Comparison of ENCODE assay signal across 17 mouse cellular contexts in genomic region chr14:54753986-54754601, GRCm38 (mm10). TPM values are rescaled to one million over a fixed set of nuclear protein-coding genes. Genes with fewer than 3 reads are reported as not detected.
DNase-seq lines count a peak whose midpoint lies in the region; ATAC-seq and TF ChIP-seq lines count a peak whose summit lies in the region.
"Had no signal": no experiment of that assay in that cellular context is flagged by ENCODE, and none has a peak within 500 bp of the region (broad histone marks: within the 10 kb centered on the region; RNA-seq: fewer than 3 reads in every experiment).

No protein-coding gene starts in this region.

- WGBS in cerebellum, adult 2 months, result 62% methylated on average over 14 of the region's 14 CpGs
- WGBS in macrophage (ENCODE audit: missing documents), result 53% methylated on average over 11 of the region's 14 CpGs

- no peak for TF ChIP-seq POLR2A in cerebellum, adult 2 months (IDR thresholded peaks at IDR 0.05; ENCODE audit: borderline replicate concordance, insufficient read depth, low read length)

- peaks cover 58% of the 10 kb centered on the region for H3K79me2 ChIP-seq in macrophage (ENCODE audit: inconsistent target)

- no peak for TF ChIP-seq CTCF in cerebellum, adult 2 months (IDR thresholded peaks at IDR 0.05; ENCODE audit: borderline replicate concordance, insufficient read depth, low read depth, low read length)
- TF ChIP-seq CTCF in left cerebral cortex, adult 2 months (IDR thresholded peaks at IDR 0.05), result no peak
- TF ChIP-seq CTCF in G1E (IDR thresholded peaks at IDR 0.05; ENCODE audit: low read depth, low read length), result no peak

- no peaks in the 10 kb centered on the region for H3K27me3 ChIP-seq in cerebellum, adult 2 months (ENCODE audit: control insufficient read depth, insufficient read depth, low read length)
- H3K27me3 ChIP-seq in G1E (ENCODE audit: insufficient read depth, low read length), result no peaks in the 10 kb centered on the region
- H3K27me3 ChIP-seq: heart, embryonic 12.5 days; neural tube, embryonic 12.5 days had no signal

- peaks cover 27% of the 10 kb centered on the region for H3K4me1 ChIP-seq in cerebellum, adult 2 months (ENCODE audit: control insufficient read depth, insufficient read depth, low read length)
- peaks cover 89% of the 10 kb centered on the region for H3K4me1 ChIP-seq in G1E (ENCODE audit: insufficient read depth, low read depth, low read length)
- H3K4me1 ChIP-seq: heart, embryonic 12.5 days had no signal

- H3K36me3 ChIP-seq in G1E (replicated peaks) (peaks cover 96% of the 10 kb centered on the region), macrophage (ENCODE audit: inconsistent target) (peaks cover 15% of the 10 kb centered on the region; the same call in 1 of the 2 replicates)
- H3K36me3 ChIP-seq: heart, embryonic 12.5 days; neural tube, embryonic 12.5 days had no signal

- intact Hi-C loops in left cerebral cortex, adult 2 months (cut with DNase I), result no loop called here
- intact Hi-C loops in left cerebral cortex, postnatal 14 days (cut with DNase I), result no loop called here

- no peaks in the 10 kb centered on the region for H3K9me3 ChIP-seq in G1E (replicated peaks)
- H3K9me3 ChIP-seq: heart, embryonic 12.5 days; neural tube, embryonic 12.5 days had no signal

- H3K27ac ChIP-seq in cerebellum, adult 2 months (ENCODE audit: insufficient read depth, low read length), result peak overlapping the region; percentile 53
- peak overlapping the region; percentile 53 for H3K27ac ChIP-seq in left cerebral cortex, adult 2 months
- H3K27ac ChIP-seq in macrophage, result peak overlapping the region; percentile 96
- H3K27ac ChIP-seq: neural tube, embryonic 12.5 days had no signal

- no peak for DNase-seq in cerebellum, adult 2 months
- DNase-seq in cerebellum, postnatal 36 days, result no peak
- no peak for DNase-seq in left cerebral cortex, adult 2 months (ENCODE audit: extremely low spot score in 1 of 2, low spot score in 2 of 2)
- DNase-seq in left cerebral cortex, postnatal 14 days (ENCODE audit: low spot score in 2 of 2), result no peak
- DNase-seq in G1E (ENCODE audit: low spot score), result no peak
- DNase-seq in heart, postnatal 4 days, result no peak
- no peak for DNase-seq in thymus, postnatal 10 days (ENCODE audit: low spot score in 2 of 2)
- DNase-seq: layer of hippocampus, postnatal 36 days; right cerebral cortex, postnatal 25 days had no signal

- ATAC-seq in G1E (ENCODE audit: extremely low read depth, insufficient number of reproducible peaks, low FRiP score, poor library complexity, severe bottlenecking), result no peak
- ATAC-seq: Patski had no signal

- no peak overlapping the region for H3K4me3 ChIP-seq in cerebellum, adult 2 months (replicated peaks; ENCODE audit: insufficient read depth, low read depth, low read length)
- no peak overlapping the region for H3K4me3 ChIP-seq in left cerebral cortex, adult 2 months
- H3K4me3 ChIP-seq in G1E (ENCODE audit: low read depth, low read length) (peak overlapping the region; percentile 30; the same call in 1 of the 2 replicates), macrophage (ENCODE audit: inconsistent target) (no peak overlapping the region)
- H3K4me3 ChIP-seq: heart, embryonic 12.5 days; neural tube, embryonic 12.5 days had no signal

RNA-seq across cellular contexts. Expression of gene Slc7a8, which starts 27.7 kb away (rescaled TPM):
- polyA plus RNA-seq in cerebellum, adult 2 months (2012; rRNA removed), result 37.1 and 41.6 TPM in 2 replicates
- 10 to 100 TPM; 54.3 to 58.6 TPM for total RNA-seq in left cerebral cortex, adult 2 months (2021)
- total RNA-seq in left cerebral cortex, postnatal 14 days (2021), result 10 to 100 TPM; 68.7 to 70.6 TPM
- total RNA-seq in G1E (2014; fragmentation: Nextera tagmentation) (325 and 329 TPM in 2 replicates), G1E (2017) (45.0 and 54.9 TPM in 2 replicates)
- polyA plus RNA-seq in G1E (2012) (191 and 199 TPM in 2 replicates), macrophage (2018) (62.3 to 349 TPM (median 87.2 TPM) in 3 replicates)
- total RNA-seq in macrophage (2018; cell fraction: chromatin; rRNA removed), result 100 to 1,000 TPM in 15 of 26 experiments, 10 to 100 TPM in 11; 41.3 to 275 (median 105) TPM
- total RNA-seq in macrophage (2018; cell fraction: cytosol; rRNA removed), result 100 to 1,000 TPM in 15 of 26 experiments, 10 to 100 TPM in 11; 67.5 to 157 (median 114) TPM
- 100 to 1,000 TPM in 21 of 26 experiments, 10 to 100 TPM in 5; 80.4 to 487 (median 204) TPM for total RNA-seq in macrophage (2018; cell fraction: nucleus; rRNA removed)
- total RNA-seq in heart, postnatal 4 days (2021), result 1 to 10 TPM; 1.9 to 2.0 TPM

RNA-seq across cellular contexts. Expression of gene Cebpe, which starts 42.1 kb away (rescaled TPM):
- 0.08 TPM in 2 replicates for polyA plus RNA-seq in cerebellum, adult 2 months (2012; rRNA removed)
- not detected for total RNA-seq in left cerebral cortex, adult 2 months (2021)
- total RNA-seq in left cerebral cortex, postnatal 14 days (2021), result not detected
- total RNA-seq in G1E (2014; fragmentation: Nextera tagmentation) (0.90 and 1.6 TPM in 2 replicates), G1E (2017) (0.16 TPM in 1 of 2 replicates, not detected in the other)
- polyA plus RNA-seq in G1E (2012) (11.1 and 12.4 TPM in 2 replicates), macrophage (2018) (0.42 to 0.85 TPM in 2 of 3 replicates, not detected in the other)
- not detected for total RNA-seq in macrophage (2018; cell fraction: chromatin; rRNA removed)
- under 1 TPM in 21 of 26 experiments, not detected in 5; 0.10 to 0.47 (median 0.19) TPM for total RNA-seq in macrophage (2018; cell fraction: cytosol; rRNA removed)
- under 1 TPM in 5 of 26 experiments, not detected in 21; 0.44 to 0.98 (median 0.65) TPM for total RNA-seq in macrophage (2018; cell fraction: nucleus; rRNA removed)
- total RNA-seq in heart, postnatal 4 days (2021), result not detected
- total RNA-seq: adrenal gland, postnatal 25 days; layer of hippocampus, postnatal 36 days had no signal
- polyA plus RNA-seq: frontal cortex, adult 2 months; heart, embryonic 12.5 days; Patski had no signal

RNA-seq across cellular contexts. Expression of gene Gm29776, which starts 55.5 kb away (rescaled TPM):
- polyA plus RNA-seq in cerebellum, adult 2 months (2012; rRNA removed), result 0.03 and 0.08 TPM in 2 replicates
- not detected for total RNA-seq in left cerebral cortex, adult 2 months (2021)
- total RNA-seq in left cerebral cortex, postnatal 14 days (2021), result not detected
- total RNA-seq in G1E (2014; fragmentation: Nextera tagmentation) (not detected in 2 replicates), G1E (2017) (0.11 TPM in 1 of 2 replicates, not detected in the other)
- polyA plus RNA-seq in G1E (2012) (0.02 TPM in 1 of 2 replicates, not detected in the other), macrophage (2018) (not detected in 3 replicates)
- not detected for total RNA-seq in macrophage (2018; cell fraction: chromatin; rRNA removed)
- total RNA-seq in macrophage (2018; cell fraction: cytosol; rRNA removed), result not detected
- total RNA-seq in macrophage (2018; cell fraction: nucleus; rRNA removed), result under 1 TPM in 1 of 26 experiments, not detected in 25; 0.34 TPM
- total RNA-seq in heart, postnatal 4 days (2021), result under 1 TPM; 0.14 to 0.16 TPM
- total RNA-seq: adrenal gland, postnatal 25 days; layer of hippocampus, postnatal 36 days had no signal

RNA-seq across cellular contexts. Expression of gene Rnf212b, which starts 59.8 kb away (rescaled TPM):
- polyA plus RNA-seq in cerebellum, adult 2 months (2012; rRNA removed), result not detected in 2 replicates
- not detected for total RNA-seq in left cerebral cortex, adult 2 months (2021)
- not detected for total RNA-seq in left cerebral cortex, postnatal 14 days (2021)
- total RNA-seq in G1E (2014; fragmentation: Nextera tagmentation) (not detected in 2 replicates), G1E (2017) (0.27 TPM in 1 of 2 replicates, not detected in the other)
- polyA plus RNA-seq in G1E (2012) (not detected in 2 replicates), macrophage (2018) (not detected in 3 replicates)
- total RNA-seq in macrophage (2018; cell fraction: chromatin; rRNA removed), result not detected
- not detected for total RNA-seq in macrophage (2018; cell fraction: cytosol; rRNA removed)
- not detected for total RNA-seq in macrophage (2018; cell fraction: nucleus; rRNA removed)
- not detected for total RNA-seq in heart, postnatal 4 days (2021)
- total RNA-seq: layer of hippocampus, postnatal 36 days had no signal
- polyA plus RNA-seq: embryonic facial prominence, embryonic 11.5 days; frontal cortex, adult 2 months; heart, embryonic 12.5 days; liver, embryonic 16.5 days; neural tube, embryonic 12.5 days; Patski had no signal

Comparison
In these comparisons a context has a peak if more than half of its experiments do, and no peak if none do; other contexts are left out.
1. RNA of gene Slc7a8, which starts 27.7 kb away (total RNA-seq): 45.0 to 329 TPM in G1E, 68.7 to 70.6 TPM in left cerebral cortex, postnatal 14 days and 54.3 to 58.6 TPM in left cerebral cortex, adult 2 months; 1.9 to 2.0 TPM in heart, postnatal 4 days; every median in the first group is over 10 times any median in the second.
2. Peak in every context shown above with its lines, with median percentiles within 50 percentile points of each other: H3K27ac ChIP-seq.